Mouse (Mus musculus): ENCODE results near the gene Ube4a. TPM values are rescaled to one million over a fixed set of nuclear protein-coding genes. Genes with fewer than 3 reads are reported as not detected.

Ube4a gene
- total RNA-seq, 4 experiments from 2014 or later: 69.7 to 84.9 (median 72.3) TPM

DNA sequence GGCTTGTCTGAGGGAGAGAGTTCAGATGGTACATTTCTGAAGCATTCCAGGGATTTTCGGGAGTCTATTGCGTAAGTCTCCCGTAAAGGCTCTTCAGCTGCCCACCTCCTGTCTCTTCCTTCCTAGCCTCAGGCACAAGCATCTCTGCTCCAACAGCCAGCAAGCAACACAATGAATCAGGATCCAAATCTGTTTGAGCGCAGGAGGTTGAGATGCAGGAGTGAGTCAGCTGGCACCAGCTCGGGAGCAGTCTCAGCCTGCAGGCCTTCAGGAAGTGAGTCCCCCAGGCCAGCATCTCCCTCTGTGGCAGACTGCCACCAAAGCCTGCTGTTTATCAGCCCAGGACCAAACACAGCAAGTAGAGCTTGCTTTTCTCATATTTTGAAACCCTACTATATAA is 60.4 kb downstream of the Ube4a start:
- DNase-seq (ENCODE audit: low spot score in 2 of 2): peak; percentile 81 to 85

GRCm38 (mm10) chr9:44903856-44904255 is 61.5 kb downstream of the Ube4a start:
- no peak for DNase-seq (ENCODE audit: low spot score in 2 of 2)

GRCm38 (mm10) chr9:44900402-44900801 is 65.0 kb downstream of the Ube4a start:
- DNase-seq (ENCODE audit: low spot score in 2 of 2): no peak

DNA sequence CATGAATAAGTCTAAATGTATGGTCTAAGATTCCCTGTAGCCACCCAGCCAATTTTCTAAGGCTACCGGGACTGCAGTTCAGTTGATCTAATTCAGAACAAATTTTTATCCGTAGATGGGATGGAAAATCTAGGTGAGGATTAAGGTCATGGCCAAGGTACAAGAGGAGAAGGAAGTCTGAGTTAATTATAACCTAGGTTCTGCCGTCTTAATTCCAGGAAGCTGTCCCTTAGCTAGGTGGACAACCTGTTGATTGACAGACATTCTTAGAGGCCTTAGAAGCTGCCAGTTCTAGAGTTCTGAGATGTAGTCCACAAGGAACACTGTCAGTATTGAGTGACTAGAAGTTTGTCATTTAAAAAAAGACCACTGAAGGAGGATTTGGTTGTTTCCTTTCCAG is 65.7 kb downstream of the Ube4a start:
- no peak for DNase-seq (ENCODE audit: low spot score in 2 of 2)

GRCm38 (mm10) chr9:44897024-44897423 is 68.4 kb downstream of the Ube4a start:
- DNase-seq (ENCODE audit: low spot score in 2 of 2): no peak

DNA sequence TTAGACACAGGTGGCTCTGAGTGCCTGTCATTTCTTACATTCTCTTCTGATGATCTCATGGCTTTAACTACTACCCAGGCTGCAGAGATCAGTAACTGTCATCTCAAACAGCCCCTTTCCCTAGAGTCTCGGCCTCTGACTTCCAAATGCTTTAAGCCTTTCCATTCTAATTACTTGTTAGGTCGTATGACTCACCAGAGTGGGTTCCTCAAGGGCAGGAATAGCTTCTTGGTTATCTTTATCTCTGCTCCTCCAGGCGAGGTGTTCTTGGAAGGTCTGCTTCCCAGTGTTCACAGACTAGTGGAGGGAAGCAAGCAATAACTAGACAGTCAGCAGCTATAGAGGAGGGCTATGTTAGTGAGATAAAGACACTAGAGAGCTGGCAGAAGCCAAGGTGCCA is 72.7 kb downstream of the Ube4a start:
- no peak for DNase-seq (ENCODE audit: low spot score in 2 of 2)

GRCm38 (mm10) chr9:44891210-44891609 is 74.2 kb downstream of the Ube4a start:
- DNase-seq (ENCODE audit: low spot score in 2 of 2): no peak

DNA sequence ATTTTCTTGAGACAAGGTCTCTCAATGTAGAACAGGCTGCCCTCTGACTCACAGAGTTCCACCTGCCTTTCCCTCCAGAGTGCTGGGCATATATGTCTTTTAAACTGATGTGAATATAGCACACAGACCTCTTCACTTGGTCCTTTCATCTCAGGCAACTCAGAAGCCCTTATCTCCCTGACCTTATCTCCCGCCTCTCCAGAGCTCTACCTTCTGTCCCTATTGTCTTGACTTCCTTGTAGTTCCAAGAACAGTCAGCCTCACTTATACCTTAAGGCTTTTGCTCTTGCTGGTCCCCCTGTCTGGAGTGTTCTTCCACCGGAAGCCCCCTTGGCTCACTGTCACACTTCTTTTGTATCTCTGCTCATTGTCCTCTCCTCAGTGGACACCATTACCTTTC is 75.3 kb downstream of the Ube4a start:
- DNase-seq (ENCODE audit: low spot score in 2 of 2): no peak

DNA sequence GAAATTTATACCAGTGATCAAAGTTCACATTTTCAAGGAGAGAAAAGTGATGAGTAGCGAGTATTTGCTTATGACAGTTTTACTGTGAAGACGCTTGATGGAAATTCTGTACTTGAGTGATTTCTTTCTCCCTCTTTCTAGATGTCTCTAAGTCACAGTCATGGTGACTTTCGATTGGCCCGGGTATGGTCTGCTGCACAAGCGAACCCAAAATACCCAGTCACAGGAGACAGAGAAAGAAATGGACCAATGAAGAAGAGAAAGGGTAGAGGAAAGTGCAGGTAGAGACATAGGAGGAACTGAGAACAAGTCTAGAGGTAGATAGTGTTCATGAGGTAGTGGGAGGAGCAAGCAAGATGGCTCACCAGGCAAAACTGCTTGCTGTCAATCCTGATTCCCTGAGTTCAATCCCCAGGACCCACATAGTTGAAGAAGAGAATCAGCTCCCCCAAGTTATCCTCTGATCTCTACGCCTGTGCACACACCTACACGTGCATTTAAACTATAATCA is 77.2 kb downstream of the Ube4a start:
- no peak for DNase-seq (ENCODE audit: low spot score in 2 of 2)

DNA sequence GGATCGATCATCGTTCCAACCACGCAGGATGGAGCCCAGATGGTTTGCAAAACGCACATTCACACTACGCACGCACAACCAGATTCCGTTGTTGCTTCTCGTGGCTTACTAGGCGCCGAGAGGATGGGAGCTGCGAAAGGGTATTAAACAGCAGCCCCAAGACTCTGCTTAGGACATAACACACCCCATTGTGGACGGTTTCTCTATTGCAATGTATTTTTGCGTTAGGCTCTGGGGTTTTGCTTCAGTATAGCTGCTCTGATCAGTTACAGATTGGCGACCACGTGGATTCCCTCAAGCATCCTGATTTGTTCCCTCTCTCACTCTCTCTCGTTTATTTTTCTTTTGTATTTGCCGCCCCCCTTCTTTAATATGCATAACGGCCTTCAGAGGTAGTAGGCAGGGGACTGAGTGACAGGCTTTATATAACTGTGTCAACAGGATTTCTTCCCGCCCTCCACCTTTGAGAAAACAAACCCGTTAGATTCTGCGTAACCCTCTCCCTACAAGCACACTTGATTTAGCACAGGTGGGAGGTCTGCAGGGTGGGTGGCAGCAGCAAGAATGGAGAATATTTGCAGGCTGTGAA is 82.3 kb downstream of the Ube4a start:
- DNase-seq (ENCODE audit: low spot score in 2 of 2): peak; percentile 70 to 76

- peak in 1 of 2 experiments; percentile 37 for DNase-seq (ENCODE audit: low spot score in 2 of 2)
Measured at GRCm38 (mm10) chr9:44882436-44882980, 82.9 kb downstream of the Ube4a start.

DNA sequence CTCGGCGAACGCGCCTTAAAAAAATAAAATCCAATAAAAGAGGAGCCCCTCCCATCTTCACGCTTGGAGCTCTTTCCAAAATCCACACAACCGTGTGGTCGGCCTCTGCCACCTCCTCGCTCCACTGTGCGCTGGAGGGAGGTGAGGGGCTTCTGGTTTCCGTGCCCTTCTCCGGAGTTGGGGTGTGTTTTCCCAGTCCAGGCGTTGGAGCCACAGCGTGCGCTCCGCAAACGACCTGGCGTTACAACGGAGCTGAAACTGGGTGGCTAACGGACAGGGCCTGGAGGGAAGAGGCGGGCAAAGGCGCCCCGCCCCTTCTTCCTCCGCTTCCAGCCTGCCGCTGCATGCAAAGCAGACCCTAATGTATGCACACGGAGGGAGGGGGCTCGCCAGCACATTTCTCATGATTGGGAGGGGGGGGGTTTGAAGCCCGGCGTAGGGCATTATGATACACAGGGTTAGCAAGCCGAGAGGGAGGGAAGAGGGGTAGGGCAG is 83.4 kb downstream of the Ube4a start:
- peak; percentile 72 for DNase-seq (ENCODE audit: low spot score in 2 of 2)

- peak; percentile 94 to 99 for DNase-seq (ENCODE audit: low spot score in 2 of 2)
Measured at GRCm38 (mm10) chr9:44881221-44881871, 84.1 kb downstream of the Ube4a start, which contains the start of gene Kmt2a. Gene Kmt2a, minus strand, starts transcription at chr9:44881296.

GRCm38 (mm10) chr9:44880309-44881081 is 84.9 kb downstream of the Ube4a start:
- DNase-seq (ENCODE audit: low spot score in 2 of 2): peak in 1 of 2 experiments; percentile 37

GRCm38 (mm10) chr9:44879694-44880271 is 85.6 kb downstream of the Ube4a start:
- no peak for DNase-seq (ENCODE audit: low spot score in 2 of 2)

- no peak for DNase-seq (ENCODE audit: low spot score in 2 of 2)
Measured at GRCm38 (mm10) chr9:44878776-44879500, 86.5 kb downstream of the Ube4a start.

- no peak for DNase-seq (ENCODE audit: low spot score in 2 of 2)
Measured at GRCm38 (mm10) chr9:44877686-44878085, 87.7 kb downstream of the Ube4a start.

DNA sequence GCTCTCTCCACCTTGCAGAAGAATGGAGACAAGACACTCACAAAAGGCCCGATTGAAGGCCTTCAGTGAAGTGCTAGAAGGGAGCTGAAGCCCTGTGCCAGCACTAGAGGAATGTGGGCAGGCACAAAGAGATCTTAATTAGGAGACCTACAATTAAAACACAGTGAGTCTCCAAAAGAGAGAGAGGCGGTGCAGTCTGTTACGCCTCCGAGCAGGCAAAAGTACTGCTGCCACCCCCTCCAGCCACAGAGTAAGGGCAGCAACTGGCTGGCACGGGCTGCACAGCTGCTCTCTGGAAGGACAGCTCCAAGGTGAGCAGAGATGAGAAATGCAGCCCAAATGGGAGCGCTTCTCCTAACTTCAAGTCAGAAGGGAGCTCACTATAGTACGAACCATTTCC is 89.9 kb downstream of the Ube4a start:
- peak; percentile 48 for DNase-seq (ENCODE audit: low spot score in 2 of 2)

GRCm38 (mm10) chr9:44874198-44874597 is 91.2 kb downstream of the Ube4a start:
- no peak for DNase-seq (ENCODE audit: low spot score in 2 of 2)

DNA sequence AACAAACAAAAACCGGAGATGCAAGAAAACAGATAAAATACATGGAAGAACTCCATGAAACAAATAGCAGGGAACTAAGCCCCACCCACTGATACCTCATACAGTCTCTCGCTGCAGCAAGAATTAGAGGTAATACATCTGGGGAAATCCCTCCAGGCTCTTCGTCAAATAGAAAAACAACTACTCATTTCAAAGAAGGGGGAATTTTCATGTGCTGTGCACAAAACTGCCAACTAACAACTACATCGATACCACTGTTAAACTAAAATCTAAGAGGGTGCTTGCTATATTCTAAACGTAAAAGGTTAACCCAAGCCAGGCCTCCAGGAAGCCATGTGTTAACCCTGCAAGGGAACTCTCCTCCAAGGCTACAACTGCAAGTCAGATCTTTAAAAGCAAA is 91.7 kb downstream of the Ube4a start:
- DNase-seq (ENCODE audit: low spot score in 2 of 2): no peak

Measured in layer of hippocampus, adult 8-10 months (tissue).